Mouse (Mus musculus) CH12.LX (cell line): ENCODE data around the gene Nsd1.

Source experiments
- CTCF ChIP-seq, 2 experiments: IDR thresholded peaks in 1 of 2; conservative IDR thresholded peaks in 1 of 2; 2 replicates each; pipeline ENCODE4 v1.5.1; 2011 to 2012; ENCODE audit warnings: low read depth in 2 of 2, low read length in 2 of 2, improper control_type of control experiment in 1 of 2, inconsistent platforms in 1 of 2, mild to moderate bottlenecking in 1 of 2, moderate library complexity in 1 of 2
- HCFC1 ChIP-seq: IDR thresholded peaks from 2 replicates; pipeline ENCODE4 v1.6.1; 2012; ENCODE audit warnings: low read depth, mild to moderate bottlenecking, inconsistent platforms, low read length, improper control_type of control experiment
- JUND ChIP-seq: conservative IDR thresholded peaks from 2 replicates; pipeline ENCODE4 v1.6.1; 2011; ENCODE audit warnings: low read depth, low read length, improper control_type of control experiment
- MYC ChIP-seq: IDR thresholded peaks from 2 replicates; pipeline ENCODE4 v1.6.1; 2011; ENCODE audit warnings: low read depth, mild to moderate bottlenecking, improper control_type of control experiment, low read length
- POLR2A ChIP-seq: IDR thresholded peaks from 2 replicates; pipeline ENCODE4 v1.6.1; 2011; ENCODE audit warnings: low read depth, mild to moderate bottlenecking, improper control_type of control experiment, low read length
- USF1 ChIP-seq: IDR thresholded peaks from 2 replicates; pipeline ENCODE4 v1.6.1; 2014; ENCODE audit warnings: low read depth, mild to moderate bottlenecking, inconsistent platforms, low read length, improper control_type of control experiment
- USF2 ChIP-seq: conservative IDR thresholded peaks from 2 replicates; pipeline ENCODE4 v1.6.1; 2011; ENCODE audit warnings: low read depth, low read length, improper control_type of control experiment

GRCm38 (mm10) chr13:55203740-55204139, 5.8 kb upstream of the Nsd1 start:
- no peak for TF ChIP-seq JUND
- TF ChIP-seq USF2, result no peak
- no peak for TF ChIP-seq CTCF (conservative IDR thresholded peaks at IDR 0.05 in 1 of 2, IDR thresholded peaks at IDR 0.05 in 1 of 2; ENCODE audit: low read depth in 2 of 2, low read length in 2 of 2)
- TF ChIP-seq USF1, result no peak
- TF ChIP-seq HCFC1, result no peak
- TF ChIP-seq MYC, result no peak
- no peak for TF ChIP-seq POLR2A
